Mouse (Mus musculus) stomach, postnatal 0 days (tissue): ENCODE measurements around the gene Tpd52l1.

Experiments used
- CTCF ChIP-seq: IDR thresholded peaks from 2 replicates; pipeline ENCODE4 v1.5.1; 2016; ENCODE audit warnings: antibody characterized with exemption, low read depth, mild to moderate bottlenecking, moderate library complexity
- EP300 ChIP-seq: optimal IDR thresholded peaks from 2 replicates; pipeline ENCODE3; 2016; ENCODE audit warnings: antibody characterized with exemption

DNA sequence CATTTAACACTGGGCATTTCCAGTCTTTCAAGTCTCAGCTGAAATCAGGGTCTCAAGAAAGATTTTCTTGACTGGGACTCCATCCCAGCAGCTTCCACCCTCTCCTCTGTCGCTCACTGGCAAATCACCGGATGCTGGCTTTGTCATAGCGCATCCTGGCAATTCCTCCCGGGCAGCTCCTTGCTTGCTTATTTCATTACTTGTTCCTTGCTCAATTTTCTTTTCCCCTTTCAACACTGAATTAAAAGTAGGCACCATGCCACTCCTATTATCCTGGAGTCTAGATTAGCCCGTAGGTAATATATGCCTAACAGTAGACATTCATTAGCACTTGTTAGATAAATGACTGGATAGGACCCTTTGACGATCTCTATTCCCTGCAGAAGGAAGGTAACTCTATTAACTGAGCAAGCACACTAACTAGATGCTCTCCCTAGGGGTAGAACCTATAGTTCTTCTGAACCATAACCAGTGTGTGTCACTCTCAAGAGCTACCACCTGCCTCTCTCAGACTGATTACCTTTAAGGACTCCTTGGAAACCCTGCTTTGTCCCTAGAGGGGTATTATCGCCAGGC, 90.8 kb downstream of the Tpd52l1 start:
- TF ChIP-seq CTCF (no peak), EP300 (no peak)
